Mouse (Mus musculus): ENCODE measurements around the gene Slc35f6. TPM values are rescaled to one million over a fixed set of nuclear protein-coding genes. Genes with fewer than 3 reads are reported as not detected.

Gene Slc35f6
- polyA plus RNA-seq, 1 experiment = 33.1 TPM

DNA sequence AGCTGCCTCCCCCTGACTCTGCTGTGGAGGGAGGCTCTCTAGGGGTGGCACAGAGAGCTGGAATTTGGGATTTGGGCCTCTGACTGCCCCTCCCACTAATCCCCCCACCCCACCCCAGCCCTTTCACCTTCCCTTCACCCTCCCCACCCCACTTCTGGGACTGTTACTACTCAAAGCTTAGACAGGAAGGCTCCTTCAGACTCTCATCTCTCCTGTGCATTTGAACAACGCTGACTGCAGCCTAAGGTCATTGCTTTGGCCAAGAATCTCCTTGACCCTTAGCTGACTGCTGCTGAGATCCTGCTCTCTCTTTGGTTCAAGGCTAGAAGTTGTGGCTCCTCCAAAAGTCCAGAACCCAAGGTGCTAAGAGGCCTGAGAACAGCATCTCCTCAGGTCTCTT, 36.6 kb upstream of the Slc35f6 start:
- peaks cover 57% of the 10 kb centered on the region for H3K27me3 ChIP-seq (ENCODE audit: control insufficient read depth, insufficient read depth, insufficient read length)
- H3K79me2 ChIP-seq (ENCODE audit: control insufficient read depth, insufficient read depth) = no peaks in the 10 kb centered on the region
- H3K4me3 ChIP-seq = no peak overlapping the region
- no peak overlapping the region for H3ac ChIP-seq (ENCODE audit: control insufficient read depth, insufficient read length)
- H3K4me2 ChIP-seq (ENCODE audit: low read depth) = no peak overlapping the region
- H3K36me3 ChIP-seq (ENCODE audit: control insufficient read depth, insufficient read depth) = no peaks in the 10 kb centered on the region
- no peak for TF ChIP-seq MYOD1 (IDR thresholded peaks at IDR 0.05; ENCODE audit: control insufficient read depth in 1 of 3, insufficient read length in 2 of 3, low read depth in 2 of 3)
- no peak for TF ChIP-seq REST (IDR thresholded peaks at IDR 0.05; ENCODE audit: insufficient read depth, insufficient read length)
- TF ChIP-seq POLR2AphosphoS2 (IDR thresholded peaks at IDR 0.05; ENCODE audit: insufficient read length, low read depth) = no peak
- no peak for TF ChIP-seq MYOG (IDR thresholded peaks at IDR 0.05; ENCODE audit: control insufficient read depth in 1 of 3, insufficient read depth in 1 of 3, insufficient read length in 2 of 3, low read depth in 2 of 3)
- TF ChIP-seq TCF12 (IDR thresholded peaks at IDR 0.05; ENCODE audit: insufficient read depth, poor library complexity, severe bottlenecking) = no peak
- TF ChIP-seq USF1 (IDR thresholded peaks at IDR 0.05; ENCODE audit: low read depth) = no peak
- no peak for TF ChIP-seq TCF3 (IDR thresholded peaks at IDR 0.05; ENCODE audit: insufficient read length, low read depth)
- TF ChIP-seq SRF (IDR thresholded peaks at IDR 0.05; ENCODE audit: control insufficient read depth, insufficient read length, low read depth) = no peak

DNA sequence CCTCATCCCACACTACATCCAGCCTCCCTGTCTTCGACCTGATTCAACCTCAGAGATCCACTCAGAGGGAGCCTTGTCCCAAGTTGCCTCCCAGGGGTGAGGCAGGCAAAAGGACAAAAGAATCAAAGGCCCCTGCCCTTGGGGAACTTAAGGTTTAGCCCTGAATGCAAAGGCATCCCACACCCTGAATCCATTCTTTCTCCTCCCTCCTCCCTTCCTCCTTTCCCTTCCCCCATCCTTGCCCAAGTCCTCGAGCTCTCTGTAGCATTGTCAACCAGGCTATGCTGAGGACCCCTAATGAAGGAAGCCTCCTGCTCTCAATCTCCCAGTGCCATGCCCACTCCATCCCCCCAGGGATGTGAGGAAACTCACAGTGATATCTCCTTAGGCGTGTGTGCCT, 36.0 kb upstream of the Slc35f6 start:
- Histone ChIP-seq H3K27me3 (ENCODE audit: control insufficient read depth, insufficient read depth, insufficient read length) (peaks cover 54% of the 10 kb centered on the region), H3K4me3 (no peak overlapping the region), H3K4me2 (ENCODE audit: low read depth) (no peak overlapping the region), H3K36me3 (ENCODE audit: control insufficient read depth, insufficient read depth) (no peaks in the 10 kb centered on the region), H3K79me2 (ENCODE audit: control insufficient read depth, insufficient read depth) (no peaks in the 10 kb centered on the region), H3ac (ENCODE audit: control insufficient read depth, insufficient read length) (no peak overlapping the region)
- TF ChIP-seq MYOG (IDR thresholded peaks at IDR 0.05; ENCODE audit: control insufficient read depth in 1 of 3, insufficient read depth in 1 of 3, insufficient read length in 2 of 3, low read depth in 2 of 3) = no peak

DNA sequence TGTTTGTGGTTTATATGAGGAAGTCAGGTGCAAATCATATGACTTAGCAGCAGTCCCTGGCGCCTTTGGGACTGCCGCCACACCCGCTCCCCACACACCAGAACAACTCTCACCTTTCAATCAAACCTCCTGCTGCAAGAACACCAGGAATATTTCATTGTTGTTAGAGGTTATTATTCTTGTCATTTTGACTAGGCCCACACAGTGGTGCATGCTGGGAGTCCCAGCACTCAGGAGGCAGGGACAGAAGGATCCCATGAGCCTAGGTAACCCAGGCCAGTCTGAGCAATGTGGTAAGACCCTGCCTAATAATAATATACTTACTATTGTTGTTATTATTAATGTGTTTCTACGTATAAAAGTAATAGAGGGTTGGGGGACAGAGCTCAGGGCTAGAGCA, 35.2 kb upstream of the Slc35f6 start:
- no peak overlapping the region for H3ac ChIP-seq (ENCODE audit: control insufficient read depth, insufficient read length)
- peaks cover 47% of the 10 kb centered on the region for H3K27me3 ChIP-seq (ENCODE audit: control insufficient read depth, insufficient read depth, insufficient read length)
- TF ChIP-seq MYOG (IDR thresholded peaks at IDR 0.05; ENCODE audit: control insufficient read depth in 1 of 3, insufficient read depth in 1 of 3, insufficient read length in 2 of 3, low read depth in 2 of 3) (no peak), POLR2A (IDR thresholded peaks at IDR 0.05; ENCODE audit: insufficient read length, low read depth) (no peak), REST (IDR thresholded peaks at IDR 0.05; ENCODE audit: insufficient read depth, insufficient read length) (no peak)
- H3K79me2 ChIP-seq (ENCODE audit: control insufficient read depth, insufficient read depth) = no peaks in the 10 kb centered on the region
- no peaks in the 10 kb centered on the region for H3K36me3 ChIP-seq (ENCODE audit: control insufficient read depth, insufficient read depth)
- H3K4me2 ChIP-seq (ENCODE audit: low read depth) = no peak overlapping the region
- no peak overlapping the region for H3K4me3 ChIP-seq

DNA sequence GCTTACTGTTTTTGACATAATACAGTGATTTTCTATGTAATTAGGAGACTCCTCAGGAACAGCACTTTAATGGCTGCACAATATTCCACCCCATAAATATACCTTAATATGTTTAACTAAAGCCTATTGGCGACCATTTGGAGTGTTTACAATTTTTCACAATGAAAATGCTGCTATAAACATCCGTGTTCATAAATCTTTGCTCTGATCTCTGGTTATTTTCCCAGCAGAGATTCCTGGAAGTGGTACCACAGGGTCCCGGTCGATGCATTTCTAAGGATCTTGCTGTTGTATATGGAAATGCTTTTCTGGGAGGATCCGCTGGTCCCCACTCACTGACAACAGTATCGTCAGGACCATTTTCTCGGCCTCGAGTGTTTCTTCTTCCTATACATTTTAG, 34.5 kb upstream of the Slc35f6 start:
- Histone ChIP-seq H3ac (ENCODE audit: control insufficient read depth, insufficient read length) (no peak overlapping the region), H3K36me3 (ENCODE audit: control insufficient read depth, insufficient read depth) (no peaks in the 10 kb centered on the region), H3K27me3 (ENCODE audit: control insufficient read depth, insufficient read depth, insufficient read length) (peaks cover 51% of the 10 kb centered on the region), H3K4me3 (no peak overlapping the region), H3K79me2 (ENCODE audit: control insufficient read depth, insufficient read depth) (no peaks in the 10 kb centered on the region), H3K4me2 (ENCODE audit: low read depth) (no peak overlapping the region)
- TF ChIP-seq TCF3 (IDR thresholded peaks at IDR 0.05; ENCODE audit: insufficient read length, low read depth) (no peak), MYOD1 (IDR thresholded peaks at IDR 0.05; ENCODE audit: control insufficient read depth in 1 of 3, insufficient read length in 2 of 3, low read depth in 2 of 3) (no peak), POLR2A (IDR thresholded peaks at IDR 0.05; ENCODE audit: insufficient read length, low read depth) (no peak), E2F4 (IDR thresholded peaks at IDR 0.05; ENCODE audit: insufficient read depth) (no peak), MYOG (IDR thresholded peaks at IDR 0.05; ENCODE audit: control insufficient read depth in 1 of 3, insufficient read depth in 1 of 3, insufficient read length in 2 of 3, low read depth in 2 of 3) (no peak), USF1 (IDR thresholded peaks at IDR 0.05; ENCODE audit: low read depth) (no peak), CEBPB (IDR thresholded peaks at IDR 0.05; ENCODE audit: insufficient read depth, poor library complexity, severe bottlenecking) (no peak), POLR2AphosphoS2 (IDR thresholded peaks at IDR 0.05; ENCODE audit: insufficient read length, low read depth) (no peak), REST (IDR thresholded peaks at IDR 0.05; ENCODE audit: insufficient read depth, insufficient read length) (no peak), SRF (IDR thresholded peaks at IDR 0.05; ENCODE audit: control insufficient read depth, insufficient read length, low read depth) (no peak), MAX (IDR thresholded peaks at IDR 0.05; ENCODE audit: low read depth) (no peak), TCF12 (IDR thresholded peaks at IDR 0.05; ENCODE audit: insufficient read depth, poor library complexity, severe bottlenecking) (no peak)

DNA sequence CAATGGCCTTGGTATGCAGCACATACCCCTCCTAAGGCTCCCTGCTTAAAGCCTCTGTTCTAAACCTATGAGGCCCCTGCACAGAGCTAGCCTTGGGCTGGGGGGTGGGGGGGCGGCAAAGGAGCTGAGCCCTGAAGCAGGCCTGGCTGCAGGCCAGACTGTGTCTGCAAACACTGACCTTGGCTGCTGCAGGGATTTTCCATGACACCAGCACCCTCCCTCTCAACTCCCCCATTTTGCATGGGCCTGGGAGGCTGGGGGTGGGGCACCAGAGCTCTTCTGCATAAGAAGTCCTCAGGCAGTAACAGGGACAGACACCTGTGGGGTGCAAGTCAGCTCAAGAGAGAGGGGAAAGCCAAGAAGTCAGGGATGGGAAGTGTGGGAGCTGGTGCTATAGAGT, 33.5 kb upstream of the Slc35f6 start:
- no peak overlapping the region for H3ac ChIP-seq (ENCODE audit: control insufficient read depth, insufficient read length)
- H3K36me3 ChIP-seq (ENCODE audit: control insufficient read depth, insufficient read depth) = no peaks in the 10 kb centered on the region
- no peak for TF ChIP-seq USF1 (IDR thresholded peaks at IDR 0.05; ENCODE audit: low read depth)
- no peak for TF ChIP-seq TCF3 (IDR thresholded peaks at IDR 0.05; ENCODE audit: insufficient read length, low read depth)
- no peak for TF ChIP-seq MYOG (IDR thresholded peaks at IDR 0.05; ENCODE audit: control insufficient read depth in 1 of 3, insufficient read depth in 1 of 3, insufficient read length in 2 of 3, low read depth in 2 of 3)
- no peak for TF ChIP-seq TCF12 (IDR thresholded peaks at IDR 0.05; ENCODE audit: insufficient read depth, poor library complexity, severe bottlenecking)
- TF ChIP-seq CEBPB (IDR thresholded peaks at IDR 0.05; ENCODE audit: insufficient read depth, poor library complexity, severe bottlenecking) = no peak
- TF ChIP-seq POLR2A (IDR thresholded peaks at IDR 0.05; ENCODE audit: insufficient read length, low read depth) = no peak
- no peak overlapping the region for H3K4me2 ChIP-seq (ENCODE audit: low read depth)
- H3K4me3 ChIP-seq = no peak overlapping the region
- peaks cover 51% of the 10 kb centered on the region for H3K27me3 ChIP-seq (ENCODE audit: control insufficient read depth, insufficient read depth, insufficient read length)
- no peaks in the 10 kb centered on the region for H3K79me2 ChIP-seq (ENCODE audit: control insufficient read depth, insufficient read depth)
